Mouse (Mus musculus): ENCODE measurements around the gene Atp5mpl.

GRCm38 (mm10) chr12:111911796-111912195 lies 55.0 kb downstream of the Atp5mpl start:
- TF ChIP-seq CTCF (conservative IDR thresholded peaks at IDR 0.05; ENCODE audit: low read length) (no peak), NANOG (IDR thresholded peaks at IDR 0.05; ENCODE audit: borderline replicate concordance, low read length) (no peak), POU5F1 (IDR thresholded peaks at IDR 0.05; ENCODE audit: borderline replicate concordance, low read length) (no peak)

Data from E14TG2a.4 (cell line).